Mouse (Mus musculus) kidney, embryonic 16.5 days (tissue): ENCODE measurements around the gene Hspbp1. TPM values are rescaled to one million over a fixed set of nuclear protein-coding genes. Genes with fewer than 3 reads are reported as not detected.

Experiments
- ATAC-seq: fragments of 200-750 bp; cut with Nextera tagmentation; 2 replicates; pipeline ENCODE4 v1.8.0; 2017; ENCODE audit warnings: moderate TSS enrichment; ENCODE audit not compliant: low FRiP score, low TSS enrichment
- H3K27ac ChIP-seq: fragments of 300-500 bp; sonication (generic); 2 replicates; pipeline ENCODE4 v1.5.1; 2014; ENCODE audit warnings: low read length
- H3K27me3 ChIP-seq: fragments of 300-500 bp; sonication (generic); 2 replicates; pipeline ENCODE4 v1.6.1; 2014; ENCODE audit warnings: low read length, control low read depth, mixed read lengths; ENCODE audit not compliant: insufficient read depth
- H3K36me3 ChIP-seq: fragments of 300-500 bp; sonication (generic); 2 replicates; pipeline ENCODE4 v1.6.1; 2014; ENCODE audit warnings: low read length, control low read depth, mixed read lengths; ENCODE audit not compliant: insufficient read depth
- H3K4me1 ChIP-seq: fragments of 300-500 bp; sonication (generic); 2 replicates; pipeline ENCODE4 v1.6.1; 2014; ENCODE audit warnings: low read length, control low read depth, mixed read lengths; ENCODE audit not compliant: insufficient read depth
- H3K4me2 ChIP-seq: fragments of 300-500 bp; sonication (generic); replicated peaks from 2 replicates; pipeline ENCODE4 v1.6.1; 2014; ENCODE audit warnings: low read depth, low read length
- H3K4me3 ChIP-seq: fragments of 300-500 bp; sonication (generic); 2 replicates; pipeline ENCODE4 v1.5.1; 2014; ENCODE audit warnings: mild to moderate bottlenecking, low read length
- H3K9ac ChIP-seq: fragments of 300-500 bp; sonication (generic); replicated peaks from 2 replicates; pipeline ENCODE4 v1.6.1; 2014; ENCODE audit warnings: low read length
- H3K9me3 ChIP-seq: fragments of 300-500 bp; sonication (generic); 2 replicates; pipeline ENCODE4 v1.6.1; 2016; ENCODE audit warnings: low read length, control low read depth
- WGBS: fragments of 180-500 bp; shearing (Covaris S2); extraction: QIAGEN DNeasy Blood & Tissue Kit; methylation state at CpG from one replicate; pipeline ENCODE4 v1.1.7; 2014; 5-methylcytosine and 5-hydroxymethylcytosine counted together
- polyA plus RNA-seq: library from polyadenylated mRNA; unstranded; fragments of >200 nt; fragmentation: Nextera tagmentation; extraction: Ambion mirVana; gene quantifications from 2 replicates; pipeline ENCODE4 v1.2.1, GENCODE M21; 2015

Hspbp1 gene
- polyA plus RNA-seq, 1 experiment from 2014 or later: 118 TPM

GRCm38 (mm10) chr7:4657521-4658127 lies 27.2 kb downstream of the Hspbp1 start:
- ATAC-seq: no peak
- H3K27me3 ChIP-seq: no peaks in the 10 kb centered on the region
- peaks cover 45% of the 10 kb centered on the region for H3K4me1 ChIP-seq
- peaks cover 6% of the 10 kb centered on the region; the same call in 1 of the 2 replicates for H3K36me3 ChIP-seq
- WGBS: 34% methylated on average over 9 of the region's 9 CpGs
- H3K27ac ChIP-seq: peak overlapping the region; percentile 94; the same call in 1 of the 2 replicates
- H3K9me3 ChIP-seq: no peaks in the 10 kb centered on the region
- peak overlapping the region; percentile 91 for H3K9ac ChIP-seq
- H3K4me2 ChIP-seq: peak overlapping the region; percentile 92
- peak overlapping the region; percentile 89 for H3K4me3 ChIP-seq

- ATAC-seq: no peak
- peaks cover 3% of the 10 kb centered on the region; the same call in 1 of the 2 replicates for H3K36me3 ChIP-seq
- H3K4me1 ChIP-seq: peaks cover 47% of the 10 kb centered on the region
- peak overlapping the region; percentile 91 for H3K9ac ChIP-seq
- H3K4me2 ChIP-seq: peak overlapping the region; percentile 92
- peak overlapping the region; percentile 89; the same call in 1 of the 2 replicates for H3K4me3 ChIP-seq
- WGBS: 47% methylated on average over 1 of the region's 1 CpGs
- H3K27ac ChIP-seq: no peak overlapping the region
- H3K27me3 ChIP-seq: no peaks in the 10 kb centered on the region
- H3K9me3 ChIP-seq: no peaks in the 10 kb centered on the region
Observed at GRCm38 (mm10) chr7:4656818-4657217, 28.1 kb downstream of the Hspbp1 start.

- H3K4me3 ChIP-seq: no peak overlapping the region
- no peak for ATAC-seq
- peaks cover 49% of the 10 kb centered on the region for H3K4me1 ChIP-seq
- H3K27me3 ChIP-seq: no peaks in the 10 kb centered on the region
- H3K27ac ChIP-seq: no peak overlapping the region
- peaks cover 3% of the 10 kb centered on the region; the same call in 1 of the 2 replicates for H3K36me3 ChIP-seq
- H3K4me2 ChIP-seq: no peak overlapping the region
- no peaks in the 10 kb centered on the region for H3K9me3 ChIP-seq
- H3K9ac ChIP-seq: no peak overlapping the region
- WGBS: 76% methylated on average over 1 of the region's 1 CpGs
Observed at GRCm38 (mm10) chr7:4655916-4656315, 29.0 kb downstream of the Hspbp1 start.

- Histone ChIP-seq H3K4me1 (peaks cover 49% of the 10 kb centered on the region), H3K9me3 (no peaks in the 10 kb centered on the region), H3K36me3 (peaks cover 3% of the 10 kb centered on the region; the same call in 1 of the 2 replicates), H3K27ac (no peak overlapping the region), H3K4me2 (no peak overlapping the region), H3K9ac (no peak overlapping the region), H3K27me3 (no peaks in the 10 kb centered on the region), H3K4me3 (no peak overlapping the region)
- ATAC-seq: no peak
- WGBS: 83% methylated on average over 4 of the region's 4 CpGs
Observed at GRCm38 (mm10) chr7:4655393-4655792, 29.5 kb downstream of the Hspbp1 start.

GRCm38 (mm10) chr7:4654221-4654620 lies 30.6 kb downstream of the Hspbp1 start:
- Histone ChIP-seq H3K4me1 (peaks cover 44% of the 10 kb centered on the region), H3K4me2 (no peak overlapping the region), H3K27ac (peak overlapping the region; percentile 6; the same call in 1 of the 2 replicates), H3K9ac (0 out of 2 replicates have a peak overlapping the region, but pooled peaks have one; percentile 15), H3K27me3 (no peaks in the 10 kb centered on the region), H3K4me3 (no peak overlapping the region), H3K9me3 (no peaks in the 10 kb centered on the region), H3K36me3 (peaks cover 3% of the 10 kb centered on the region; the same call in 1 of the 2 replicates)
- no peak for ATAC-seq
- 68% methylated on average over 2 of the region's 2 CpGs for WGBS

- Histone ChIP-seq H3K4me1 (peaks cover 44% of the 10 kb centered on the region), H3K36me3 (peaks cover 3% of the 10 kb centered on the region; the same call in 1 of the 2 replicates), H3K27ac (peak overlapping the region; percentile 6; the same call in 1 of the 2 replicates), H3K9ac (no peak overlapping the region), H3K9me3 (no peaks in the 10 kb centered on the region), H3K27me3 (no peaks in the 10 kb centered on the region), H3K4me2 (no peak overlapping the region), H3K4me3 (no peak overlapping the region)
- WGBS: 84% methylated on average over 7 of the region's 7 CpGs
- ATAC-seq: no peak
Observed at GRCm38 (mm10) chr7:4653780-4654179, 31.1 kb downstream of the Hspbp1 start.

- ATAC-seq: no peak
- no peak overlapping the region for H3K4me3 ChIP-seq
- H3K27me3 ChIP-seq: no peaks in the 10 kb centered on the region
- no peak overlapping the region for H3K4me2 ChIP-seq
- H3K36me3 ChIP-seq: peaks cover 3% of the 10 kb centered on the region; the same call in 1 of the 2 replicates
- H3K4me1 ChIP-seq: peaks cover 44% of the 10 kb centered on the region
- H3K27ac ChIP-seq: no peak overlapping the region
- no peaks in the 10 kb centered on the region for H3K9me3 ChIP-seq
- no peak overlapping the region for H3K9ac ChIP-seq
- 87% methylated on average over 5 of the region's 5 CpGs for WGBS
Observed at GRCm38 (mm10) chr7:4653351-4653750, 31.5 kb downstream of the Hspbp1 start.

GRCm38 (mm10) chr7:4652726-4653125 lies 32.1 kb downstream of the Hspbp1 start:
- no peaks in the 10 kb centered on the region for H3K27me3 ChIP-seq
- no peak overlapping the region for H3K4me2 ChIP-seq
- no peak overlapping the region for H3K9ac ChIP-seq
- H3K9me3 ChIP-seq: no peaks in the 10 kb centered on the region
- ATAC-seq: no peak
- 85% methylated on average over 5 of the region's 5 CpGs for WGBS
- H3K27ac ChIP-seq: no peak overlapping the region
- no peak overlapping the region for H3K4me3 ChIP-seq
- H3K36me3 ChIP-seq: peaks cover 3% of the 10 kb centered on the region; the same call in 1 of the 2 replicates
- peaks cover 41% of the 10 kb centered on the region for H3K4me1 ChIP-seq

GRCm38 (mm10) chr7:4651581-4651980 lies 33.3 kb downstream of the Hspbp1 start:
- H3K27me3 ChIP-seq: no peaks in the 10 kb centered on the region
- H3K4me2 ChIP-seq: no peak overlapping the region
- WGBS: 69% methylated on average over 8 of the region's 8 CpGs
- H3K36me3 ChIP-seq: peaks cover 4% of the 10 kb centered on the region; the same call in 1 of the 2 replicates
- peaks cover 29% of the 10 kb centered on the region for H3K4me1 ChIP-seq
- H3K27ac ChIP-seq: no peak overlapping the region
- H3K4me3 ChIP-seq: no peak overlapping the region
- H3K9ac ChIP-seq: no peak overlapping the region
- no peaks in the 10 kb centered on the region for H3K9me3 ChIP-seq
- no peak for ATAC-seq

- H3K4me2 ChIP-seq: no peak overlapping the region
- 88% methylated on average over 2 of the region's 2 CpGs for WGBS
- H3K9me3 ChIP-seq: no peaks in the 10 kb centered on the region
- H3K27ac ChIP-seq: no peak overlapping the region
- H3K36me3 ChIP-seq: peaks cover 23% of the 10 kb centered on the region
- peaks cover 4% of the 10 kb centered on the region; the same call in 1 of the 2 replicates for H3K4me1 ChIP-seq
- H3K9ac ChIP-seq: no peak overlapping the region
- no peak for ATAC-seq
- no peak overlapping the region for H3K4me3 ChIP-seq
- no peaks in the 10 kb centered on the region for H3K27me3 ChIP-seq
Observed at GRCm38 (mm10) chr7:4647992-4648391, 36.9 kb downstream of the Hspbp1 start.
